Mouse (Mus musculus) embryo, embryonic 11.5 days (tissue): ENCODE data around the gene Stub1.

Experiments used
- DNase-seq: peaks from one replicate; pipeline ENCODE4 v3.0.0-alpha.2; 2012; ENCODE audit warnings: low read depth, low spot score

Gene Stub1

DNA sequence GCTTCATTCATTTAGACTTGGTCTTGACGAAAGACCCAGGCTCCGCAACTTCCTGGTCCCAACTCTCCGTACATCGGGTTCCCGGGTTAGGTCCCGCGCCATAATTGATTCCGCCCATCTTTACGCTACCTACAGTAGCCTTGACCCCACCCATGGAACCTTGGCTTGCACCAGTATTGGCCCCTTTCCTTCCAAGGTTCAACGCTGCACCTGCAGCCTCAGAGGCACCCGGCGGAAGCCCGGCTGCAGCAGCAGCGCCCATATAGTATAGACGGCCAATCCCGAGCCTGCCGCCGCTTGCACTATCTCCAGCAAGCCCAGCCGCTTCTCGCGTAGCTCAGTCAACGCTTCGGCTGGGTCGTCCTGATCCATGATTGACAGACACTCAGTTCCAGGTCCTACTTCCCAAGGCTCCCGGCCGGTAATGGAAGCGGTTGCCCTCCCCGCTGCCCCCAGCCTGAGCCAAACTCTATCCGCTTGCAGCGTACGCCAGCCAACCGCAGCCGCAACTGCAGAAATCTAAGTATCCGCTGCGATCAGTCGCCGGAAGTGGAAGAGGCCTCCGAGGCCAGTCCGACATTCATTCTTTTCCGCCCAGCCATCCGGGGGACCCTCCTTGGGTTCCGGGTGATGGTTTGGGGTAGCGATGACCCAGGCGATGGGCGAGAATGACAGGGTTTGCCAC is 41.2 kb downstream of the Stub1 start:
- peak; percentile 69 for DNase-seq

DNA sequence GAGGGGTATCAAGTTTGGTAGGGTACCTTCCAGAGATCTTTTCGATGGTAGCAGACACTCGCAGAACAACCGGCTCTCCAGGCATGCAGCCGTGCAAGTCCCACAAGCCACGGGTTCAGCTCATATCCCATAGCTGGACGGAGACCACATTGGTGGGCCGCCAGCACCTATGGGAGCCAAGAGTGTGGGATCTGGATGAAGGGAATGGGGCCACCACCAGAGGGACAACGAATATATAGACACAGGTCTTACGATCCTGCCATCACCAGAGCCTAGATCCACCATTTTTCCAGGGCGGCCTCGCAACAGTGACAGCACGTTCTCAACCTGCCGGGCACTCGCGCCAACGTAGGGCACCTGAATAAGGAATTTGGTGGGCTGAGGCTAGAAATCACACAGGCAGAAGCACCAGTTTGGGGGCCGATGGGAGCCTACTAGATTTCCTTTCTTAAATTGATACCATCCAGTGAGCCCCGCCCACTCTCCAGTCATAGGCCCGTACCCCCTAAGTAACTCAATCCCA is 41.8 kb downstream of the Stub1 start:
- no peak for DNase-seq

DNA sequence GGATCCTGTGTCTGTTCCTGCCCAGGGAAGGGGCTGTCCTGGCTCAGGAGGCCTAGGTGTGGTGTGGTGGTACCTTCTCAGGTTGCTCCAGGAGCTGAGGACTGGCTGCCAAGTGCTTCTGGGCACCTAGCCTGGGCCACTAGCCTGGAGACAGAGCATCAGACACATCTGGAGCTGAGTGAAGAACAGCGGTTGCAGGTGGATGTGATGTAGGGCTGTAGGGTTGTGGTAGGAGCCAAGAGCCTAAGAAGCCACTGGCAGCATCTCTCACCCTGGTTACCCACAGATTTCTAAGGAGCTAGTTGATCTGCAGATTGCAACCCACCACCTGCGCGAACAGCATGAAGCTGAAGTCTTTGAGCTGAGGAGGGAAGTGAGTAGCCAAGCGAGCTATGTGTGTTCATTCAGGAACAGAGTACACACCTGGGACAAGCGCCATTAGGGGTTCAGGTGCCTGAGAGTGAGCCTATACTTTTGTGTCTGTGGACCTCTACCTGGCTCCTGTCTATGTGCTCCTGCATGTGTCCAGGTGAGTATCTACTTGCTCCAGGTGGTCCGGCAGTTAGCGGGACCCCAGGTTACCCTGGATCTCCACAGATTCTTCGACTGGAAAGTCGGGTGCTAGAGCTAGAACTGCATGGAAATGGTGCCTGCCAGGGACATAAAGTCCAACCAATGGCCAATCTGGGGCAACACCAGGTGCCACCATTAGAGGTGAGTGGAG is 46.3 kb downstream of the Stub1 start:
- no peak for DNase-seq

DNA sequence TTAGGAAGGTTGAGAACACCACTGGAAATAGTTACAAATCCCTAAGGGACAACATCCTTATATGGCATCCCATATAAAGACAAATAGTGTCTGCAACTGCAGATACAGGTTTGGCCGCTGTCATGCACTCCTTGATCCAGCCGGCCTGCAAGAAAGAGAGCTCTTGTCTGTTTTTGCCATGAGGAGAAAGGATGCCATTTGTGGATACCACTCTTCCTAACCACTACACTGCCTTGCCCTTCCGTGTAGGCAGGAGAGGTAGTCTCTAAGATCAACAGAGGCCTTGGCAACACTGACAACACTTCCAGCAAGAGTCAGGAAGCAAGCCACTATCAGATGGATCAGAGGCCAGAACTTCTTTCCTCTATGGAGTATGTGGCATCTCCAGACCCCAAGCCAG is 46.9 kb downstream of the Stub1 start, which contains the start of gene Ccdc78:
TSS of gene Ccdc78 (plus strand) at position 301 of the 400 bp plus-strand sequence.
- no peak for DNase-seq

DNA sequence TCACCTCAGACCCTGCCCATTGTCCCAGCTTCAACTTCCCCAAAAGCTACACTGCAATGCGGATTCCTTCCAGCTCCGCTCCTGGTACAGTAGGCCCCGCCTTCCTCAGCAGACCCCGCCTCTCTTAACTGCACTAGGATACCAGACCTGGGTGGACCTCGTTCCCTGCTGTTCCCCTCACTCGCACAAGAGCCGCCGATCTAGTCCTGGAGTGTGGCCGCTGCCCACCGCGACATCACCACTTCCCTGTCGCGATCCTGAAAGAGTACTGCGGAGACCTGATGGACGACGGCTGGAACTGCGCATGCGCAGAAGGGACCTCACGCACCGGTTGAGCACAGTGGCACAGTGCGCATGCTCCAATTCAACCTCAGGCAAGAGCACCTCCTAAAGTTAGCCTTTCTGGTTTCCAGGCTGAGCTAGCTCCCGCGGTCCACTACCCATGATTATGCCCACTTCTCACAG is 47.9 kb downstream of the Stub1 start, which contains the start of gene Haghl:
TSS of gene Haghl (minus strand) at position 393 of the 465 bp plus-strand sequence.
- peak; percentile 98 for DNase-seq

DNA sequence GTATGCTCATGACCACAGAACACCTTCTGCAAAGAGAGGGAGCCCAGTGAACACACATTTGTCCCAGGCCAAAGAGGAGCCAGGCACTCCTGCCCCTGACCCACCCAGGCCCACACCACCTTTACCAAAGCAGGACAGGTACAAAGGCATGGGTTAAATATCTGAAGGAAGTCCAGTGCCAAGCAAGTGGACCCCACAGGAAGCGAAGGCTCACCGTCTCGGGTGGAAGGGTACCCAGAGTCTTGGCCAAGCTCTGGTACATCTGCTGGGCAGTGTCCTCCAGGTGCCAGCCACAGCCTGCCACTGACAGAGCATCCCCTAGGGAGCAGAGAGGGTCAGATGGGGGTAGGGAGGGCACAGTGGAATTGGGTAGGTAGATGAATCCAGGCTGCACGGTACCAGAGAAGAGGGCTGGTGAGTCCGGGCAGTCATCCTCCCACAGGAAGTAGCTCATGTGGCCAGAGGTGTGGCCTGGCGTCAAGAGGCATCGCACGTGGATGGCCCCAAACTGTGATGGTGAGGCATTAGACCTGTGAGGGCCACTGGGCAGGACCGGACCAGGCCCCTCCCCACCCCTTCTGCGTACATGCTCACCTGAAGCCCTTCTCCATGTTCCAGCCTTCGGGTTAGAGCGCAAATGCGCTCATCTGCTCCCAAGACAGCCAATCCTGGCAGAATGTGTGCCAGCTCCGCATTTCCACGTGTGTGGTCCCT is 49.2 kb downstream of the Stub1 start:
- DNase-seq, result no peak

DNA sequence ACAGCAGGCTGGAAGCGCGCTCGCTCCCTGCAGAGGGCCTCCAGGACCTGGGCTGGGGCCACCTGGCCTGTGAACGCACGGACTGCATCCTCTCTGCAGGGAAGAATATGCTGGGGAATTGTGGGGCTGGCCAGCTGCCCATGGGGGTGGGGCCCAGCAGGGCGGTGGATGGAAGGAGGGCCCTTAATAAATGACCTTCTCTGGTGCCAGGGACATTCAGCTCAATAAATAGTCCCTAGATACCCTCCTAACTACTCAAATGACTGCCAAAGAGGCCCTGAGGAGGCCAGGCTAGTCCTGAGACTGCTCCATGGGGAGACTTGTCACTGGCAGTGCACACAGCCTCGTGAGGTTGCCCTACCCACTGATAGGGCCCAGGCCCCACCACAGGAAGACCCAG is 50.1 kb downstream of the Stub1 start:
- DNase-seq, result no peak

DNA sequence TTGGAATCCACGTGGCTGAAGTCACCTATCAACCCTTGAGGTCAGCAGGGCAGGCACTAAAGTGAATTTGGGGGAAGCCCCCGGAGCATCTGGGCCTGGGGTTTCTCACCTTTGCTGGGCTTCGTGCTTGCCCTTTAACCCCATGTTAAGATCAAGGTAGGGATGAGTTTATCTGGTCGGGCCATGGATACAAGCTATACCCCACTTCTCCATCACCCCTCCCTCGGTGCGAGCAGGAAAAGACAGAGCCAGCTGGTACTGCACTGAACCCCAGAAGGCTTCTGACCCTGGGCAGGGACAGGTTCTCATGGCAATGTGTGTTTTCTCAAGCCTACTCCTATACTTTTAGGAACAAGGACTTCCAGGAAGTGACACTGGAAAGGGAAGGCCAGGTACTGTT is 51.9 kb downstream of the Stub1 start:
- DNase-seq, result no peak
